Mouse (Mus musculus) layer of hippocampus, postnatal 14 days (tissue): ENCODE measurements around the gene Gm10577. TPM values are rescaled to one million over a fixed set of nuclear protein-coding genes. Genes with fewer than 3 reads are reported as not detected.
A peak's percentile ranks its signal among the peaks of the same experiment; 100 is the strongest.

ENCODE experiments used
- DNase-seq, 2 experiments: peaks; one replicate each; pipeline ENCODE4 v3.0.0; 2021 to 2022; ENCODE audit warnings: low spot score in 2 of 2, mixed read lengths in 1 of 2
- total RNA-seq, 2 experiments: library from RNA; stranded (reverse); gene quantifications; 2 replicates each; pipeline ENCODE4 v1.2.3; 2021

Gene Gm10577
- total RNA-seq, 2 experiments from 2014 or later: not detected

DNA sequence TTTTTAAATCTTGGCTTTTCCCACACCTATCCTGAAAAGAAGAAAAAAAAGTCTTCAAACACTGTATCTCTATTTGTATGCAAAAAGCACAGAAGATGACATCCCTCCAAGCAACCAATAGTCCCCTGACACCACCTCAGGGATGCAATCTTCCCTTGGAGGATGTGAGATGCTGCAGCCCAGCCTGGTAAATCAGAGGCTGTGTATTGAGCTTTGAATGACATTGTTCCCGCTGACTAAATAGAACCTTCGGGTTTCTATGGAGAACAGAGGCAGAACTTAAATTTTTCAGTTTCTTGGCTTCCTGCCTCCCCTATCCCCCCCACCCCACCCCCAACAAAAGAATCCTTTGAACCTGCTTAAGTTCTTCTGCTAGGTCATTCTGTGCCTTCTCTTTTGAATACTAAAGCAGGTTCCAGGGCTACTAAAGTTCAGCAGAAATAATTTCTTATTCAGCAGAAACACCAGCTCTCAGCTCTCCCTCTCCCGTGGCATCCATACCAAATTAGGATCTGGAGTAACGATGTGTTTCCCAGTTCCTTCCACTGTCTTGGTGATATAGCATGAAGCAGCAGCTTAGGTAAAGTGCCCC is 24.3 kb downstream of the Gm10577 start:
- DNase-seq: no peak

DNA sequence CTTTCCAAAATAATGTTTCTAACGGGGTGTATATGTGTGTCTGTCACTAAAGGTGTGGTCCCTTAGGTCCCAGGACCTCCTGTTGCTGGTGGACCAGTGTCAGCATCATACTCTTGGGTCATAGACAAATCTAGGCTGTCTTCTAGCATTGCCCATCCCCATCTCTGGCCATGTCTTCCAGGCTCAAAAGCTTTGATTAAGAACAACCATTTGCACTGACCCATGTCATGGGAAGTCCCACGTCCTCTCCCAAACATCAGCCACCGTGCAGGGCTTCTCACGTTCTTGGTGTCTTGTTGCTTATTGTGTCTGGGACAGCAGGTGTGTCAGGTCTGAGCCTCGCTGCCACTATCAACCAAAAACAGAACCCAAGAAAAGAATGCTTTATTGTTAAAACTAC is 24.9 kb downstream of the Gm10577 start:
- no peak for DNase-seq

DNA sequence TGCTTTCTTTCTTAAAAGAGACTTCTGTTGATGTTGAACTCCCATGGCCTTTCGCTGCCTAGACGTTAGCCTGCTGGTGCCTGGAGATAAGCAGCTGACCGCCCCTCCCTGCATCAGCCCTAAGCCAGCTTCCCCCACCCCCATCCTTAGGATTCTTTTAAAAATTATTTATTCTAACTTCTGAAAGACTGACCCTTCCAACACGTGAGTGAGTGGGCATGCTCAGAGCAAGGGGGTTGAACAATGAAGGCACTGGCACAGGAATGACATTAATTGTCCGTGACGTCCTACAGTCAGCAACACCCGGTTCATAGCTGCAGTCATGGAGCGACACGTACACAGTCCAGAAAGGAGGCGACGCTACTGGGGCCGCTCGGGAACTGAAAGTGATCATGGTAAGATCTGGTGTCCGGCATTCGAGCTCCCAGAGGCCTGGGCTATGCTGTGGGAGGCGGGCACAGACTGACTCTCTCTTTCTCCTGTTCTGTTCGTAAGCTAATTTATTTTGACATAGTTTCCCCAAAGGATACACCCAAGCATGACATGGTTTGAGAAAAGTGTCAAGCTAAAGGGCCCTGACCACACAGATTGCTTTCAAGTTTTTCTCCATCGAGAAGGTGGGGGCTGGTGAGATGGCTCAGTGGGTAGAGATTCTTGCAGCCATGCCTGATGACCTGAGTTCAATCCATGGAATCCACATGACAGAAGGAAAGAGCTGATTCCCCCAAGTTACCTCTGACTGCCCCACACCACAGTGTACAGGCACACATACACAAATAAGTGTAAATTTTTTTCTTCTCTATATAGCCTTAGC is 25.8 kb downstream of the Gm10577 start:
- no peak for DNase-seq

DNA sequence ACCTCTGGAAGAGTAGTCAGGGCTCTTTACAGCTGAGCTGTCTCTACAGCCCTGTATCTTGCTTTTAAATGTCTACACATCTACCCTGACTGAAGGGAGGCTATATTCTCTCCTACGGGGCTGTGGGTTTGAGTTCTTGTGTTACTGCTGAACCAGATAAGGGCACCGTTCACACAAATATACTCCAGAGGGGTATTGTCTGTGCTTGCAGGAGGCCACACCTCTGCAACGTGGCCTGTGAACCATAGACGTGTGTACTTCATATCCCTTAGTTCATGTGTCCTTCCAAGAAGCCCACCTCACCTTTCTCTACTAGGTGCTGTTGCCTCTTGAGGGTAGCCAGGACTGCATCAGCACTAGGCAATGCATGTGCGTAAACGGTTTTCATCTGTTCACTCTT is 28.4 kb downstream of the Gm10577 start:
- DNase-seq: no peak

DNA sequence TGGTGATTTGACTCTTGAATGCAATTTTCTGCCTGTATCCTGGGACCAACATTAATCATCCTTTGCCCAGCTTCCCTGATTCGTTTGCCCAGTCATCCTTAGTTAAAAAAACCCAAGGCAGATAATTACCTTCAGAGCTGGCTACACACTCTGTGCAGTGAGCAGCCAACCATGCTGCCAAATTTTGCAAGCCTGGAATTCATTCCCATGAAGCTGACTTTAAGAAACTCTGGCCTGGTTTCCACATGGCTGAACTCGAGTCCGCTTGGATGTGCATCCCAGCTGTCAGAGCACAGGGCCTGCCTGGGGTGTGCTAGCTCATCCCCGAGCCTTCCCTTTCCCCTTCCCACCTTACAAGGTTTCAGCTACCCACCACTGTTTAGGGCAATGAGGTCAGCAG is 29.5 kb downstream of the Gm10577 start:
- no peak for DNase-seq

DNA sequence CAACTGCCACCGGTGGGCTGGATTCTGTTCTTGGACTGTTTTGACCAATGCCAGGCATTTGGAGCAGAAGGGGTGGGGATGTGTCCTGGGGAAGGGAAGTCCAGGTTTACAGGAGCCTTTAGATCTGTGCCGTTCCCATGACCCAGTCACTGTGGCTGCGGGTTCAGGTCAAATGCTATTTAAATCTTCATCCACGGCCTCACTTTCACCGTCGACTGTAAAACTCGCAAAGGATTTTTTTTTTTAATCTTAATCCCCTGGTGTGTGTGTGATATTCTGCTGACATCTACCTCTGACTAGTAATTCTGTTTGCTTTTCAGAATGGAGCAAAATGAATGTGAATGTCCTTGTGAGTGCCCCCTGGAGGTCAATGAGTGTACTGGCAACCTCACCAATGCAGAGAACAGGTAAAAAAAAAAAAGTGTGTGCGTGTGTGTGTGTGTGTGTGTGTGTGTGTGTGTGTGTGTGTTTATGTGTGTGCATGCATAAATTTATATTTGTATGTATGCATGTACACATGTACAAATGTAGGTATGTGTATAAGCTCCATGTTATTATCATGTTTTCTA is 32.2 kb downstream of the Gm10577 start:
- peak in 1 of 2 experiments; percentile 55 for DNase-seq

DNA sequence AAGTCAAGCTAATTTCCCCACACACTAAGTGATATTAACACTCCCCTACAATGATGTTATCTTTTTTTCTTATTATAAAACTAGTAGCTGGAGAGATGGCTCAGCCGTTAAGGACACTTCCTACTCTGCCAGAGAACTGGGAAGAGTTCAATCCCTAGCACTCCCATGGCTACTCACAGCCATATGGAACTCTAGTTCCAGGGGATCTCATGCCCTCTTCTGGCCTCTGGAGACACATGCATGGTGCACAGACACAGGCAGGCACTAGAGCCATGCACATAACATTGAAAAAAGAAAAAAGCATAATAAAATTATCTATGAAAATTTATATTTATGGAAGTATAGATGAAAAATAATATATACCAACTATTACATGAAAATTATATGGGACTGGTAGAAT is 33.3 kb downstream of the Gm10577 start:
- DNase-seq: no peak

DNA sequence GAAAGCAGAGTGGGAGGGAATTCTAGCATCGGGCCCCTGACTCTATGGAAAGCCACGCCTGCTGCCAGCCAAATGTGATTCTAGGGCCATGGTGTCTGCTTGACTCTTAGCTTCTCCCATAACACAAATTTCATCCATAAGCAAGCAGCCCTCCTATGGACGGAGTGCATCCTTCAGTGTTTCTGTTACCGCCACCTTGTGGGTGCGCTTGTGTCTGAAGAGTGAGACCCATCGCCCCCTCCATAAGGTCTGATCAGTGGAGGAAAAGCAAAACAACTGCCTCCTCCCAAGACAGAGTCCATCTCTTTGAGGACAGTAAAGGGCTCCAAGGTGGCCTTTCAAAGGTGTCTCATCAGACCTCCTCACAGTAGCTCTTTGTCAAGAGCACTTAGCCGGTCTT is 43.0 kb downstream of the Gm10577 start:
- DNase-seq: no peak

DNA sequence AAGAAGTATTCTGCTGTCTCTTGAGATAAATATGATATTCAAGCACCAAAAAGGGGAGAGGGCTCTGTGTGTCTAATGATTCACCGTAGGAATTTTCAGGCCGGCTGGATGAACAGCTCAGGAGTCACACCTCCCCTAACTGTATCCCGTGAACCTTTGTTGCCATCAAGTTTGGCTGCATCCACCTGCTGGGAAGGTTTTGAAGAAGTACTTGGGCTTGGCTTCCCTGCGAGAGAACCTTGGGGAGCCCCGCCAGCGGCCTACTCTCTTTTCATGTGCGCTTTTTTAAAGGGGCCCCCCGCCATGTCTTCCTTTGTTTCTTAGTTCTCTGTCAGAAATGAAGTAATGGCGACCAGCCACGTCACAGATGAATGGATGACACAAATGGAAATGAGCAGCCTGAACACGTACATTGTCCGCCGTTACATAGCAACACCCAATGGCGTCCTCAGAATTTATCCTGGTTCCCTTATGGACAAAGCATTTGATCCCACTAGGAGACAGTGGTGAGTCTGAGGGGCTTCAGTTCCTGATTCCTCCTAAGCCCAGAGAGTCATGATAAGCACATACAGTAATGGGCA is 46.0 kb downstream of the Gm10577 start:
- DNase-seq: no peak

DNA sequence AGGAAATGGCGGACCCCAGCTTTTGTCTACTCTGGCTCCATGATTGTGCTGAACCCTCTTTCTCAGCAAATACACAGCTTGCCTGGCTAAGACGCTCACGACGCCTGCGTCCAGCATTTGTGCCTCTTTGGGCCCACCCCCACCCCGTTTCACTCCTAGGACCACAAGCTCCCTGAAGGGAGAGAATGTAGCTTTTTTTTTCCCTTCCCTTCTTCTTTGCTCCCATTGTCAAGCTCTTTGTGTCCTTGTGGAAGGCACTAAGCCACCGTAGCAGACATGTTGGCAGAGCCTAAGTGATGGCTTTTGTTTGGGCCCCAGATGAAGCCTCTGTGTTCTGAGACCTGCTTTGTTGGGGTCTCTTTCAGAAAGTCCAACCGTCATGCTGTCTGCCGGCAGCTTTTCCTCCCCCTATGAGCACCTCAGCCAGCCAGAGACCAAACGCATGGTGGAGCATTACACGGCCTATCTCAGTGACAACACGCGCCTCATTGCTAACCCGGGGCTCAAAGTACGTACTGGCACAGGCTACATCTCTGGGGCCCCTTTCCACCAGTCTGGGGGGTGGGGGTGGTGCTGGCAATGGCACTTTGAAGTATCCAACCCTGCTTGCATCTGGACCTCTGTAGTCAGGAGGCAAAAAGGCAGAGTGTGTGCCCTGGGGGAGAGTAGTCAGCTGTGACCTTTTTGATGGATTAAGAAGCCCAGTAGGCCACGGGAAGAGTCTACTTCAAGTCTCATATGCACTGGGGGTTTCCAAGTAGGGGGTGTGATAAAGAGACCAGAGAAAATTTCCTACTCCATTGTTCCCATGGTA is 46.6 kb downstream of the Gm10577 start:
- no peak for DNase-seq

Other genes with a start within 250 kb of the Gm10577 start
- 10 to 100 TPM; 39.3 to 54.8 TPM for gene Cachd1, start 244.0 kb downstream of the Gm10577 start, total RNA-seq
- 10 to 100 TPM; 60.7 to 63.7 TPM for gene Raver2, start 48.3 kb upstream of the Gm10577 start, total RNA-seq
- 100 to 1,000 TPM; 105 to 108 TPM for gene Jak1, start 244.6 kb upstream of the Gm10577 start, total RNA-seq